In genomic region chr14:31171386-31171785, GRCm38 (mm10) we compare ENCODE assay signal across 13 mouse cellular contexts. TPM values are rescaled to one million over a fixed set of nuclear protein-coding genes. Genes with fewer than 3 reads are reported as not detected.
DNase-seq lines count a peak whose midpoint lies in the region; ATAC-seq and TF ChIP-seq lines count a peak whose summit lies in the region.
"Had no signal": no experiment of that assay in that cellular context is flagged by ENCODE, and none has a peak within 500 bp of the region (broad histone marks: within the 10 kb centered on the region; RNA-seq: fewer than 3 reads in every experiment).

No protein-coding gene starts in this region.

- H3K27me3 ChIP-seq in forebrain, embryonic 14.5 days (replicated peaks; ENCODE audit: control insufficient read depth, insufficient read depth, low read length) = no peaks in the 10 kb centered on the region
- no peaks in the 10 kb centered on the region for H3K27me3 ChIP-seq in forebrain, postnatal 0 days (ENCODE audit: insufficient read depth, low read length)
- H3K27me3 ChIP-seq in hindbrain, embryonic 16.5 days (replicated peaks; ENCODE audit: control insufficient read depth, insufficient read depth, low read length) = no peaks in the 10 kb centered on the region
- H3K27me3 ChIP-seq: limb, embryonic 12.5 days had no signal

- no peaks in the 10 kb centered on the region for H3K9me3 ChIP-seq in forebrain, embryonic 14.5 days (replicated peaks; ENCODE audit: control insufficient read depth, low read length)
- H3K9me3 ChIP-seq in forebrain, postnatal 0 days (ENCODE audit: low read length) = no peaks in the 10 kb centered on the region
- H3K9me3 ChIP-seq in hindbrain, embryonic 16.5 days (ENCODE audit: control insufficient read depth, low read length) = no peaks in the 10 kb centered on the region
- H3K9me3 ChIP-seq: limb, embryonic 12.5 days had no signal

- DNase-seq in forebrain, embryonic 14.5 days (ENCODE audit: low spot score) = peak; percentile 30
- no peak for DNase-seq in forebrain, postnatal 0 days
- DNase-seq in left cerebral cortex, postnatal 4 days = peak; percentile 72
- no peak for DNase-seq in left cerebral cortex, adult 11 months (ENCODE audit: low spot score)
- DNase-seq in cerebellum, adult 18-20 months = peak; percentile 75 to 77
- no peak for DNase-seq in urinary bladder, postnatal 25 days (ENCODE audit: low spot score)
- DNase-seq: gastrocnemius, postnatal 25 days; heart, postnatal 14 days; kidney, adult 2 months; layer of hippocampus, adult 9-11 months; liver, postnatal 0 days had no signal

- ATAC-seq in forebrain, embryonic 14.5 days = 0 out of 2 replicates have a peak, but pooled peaks have one; percentile 15
- no peak for ATAC-seq in forebrain, postnatal 0 days
- ATAC-seq in hindbrain, embryonic 16.5 days = no peak
- ATAC-seq: liver, postnatal 0 days had no signal

- H3K4me3 ChIP-seq in forebrain, embryonic 14.5 days (ENCODE audit: low read depth, low read length) = no peak overlapping the region
- no peak overlapping the region for H3K4me3 ChIP-seq in forebrain, postnatal 0 days (ENCODE audit: low read depth, low read length)
- H3K4me3 ChIP-seq in hindbrain, embryonic 16.5 days (ENCODE audit: low read length) = no peak overlapping the region
- H3K4me3 ChIP-seq: limb, embryonic 12.5 days had no signal

- 72% methylated on average over 11 of the region's 11 CpGs for WGBS in forebrain, embryonic 14.5 days
- WGBS in forebrain, postnatal 0 days = 66% methylated on average over 11 of the region's 11 CpGs
- 68% methylated on average over 9 of the region's 11 CpGs for WGBS in hindbrain, embryonic 16.5 days

- H3K4me1 ChIP-seq in forebrain, embryonic 14.5 days (ENCODE audit: control insufficient read depth, insufficient read depth, low read length) = no peaks in the 10 kb centered on the region
- H3K4me1 ChIP-seq in forebrain, postnatal 0 days (ENCODE audit: insufficient read depth) = no peaks in the 10 kb centered on the region
- H3K4me1 ChIP-seq in hindbrain, embryonic 16.5 days (ENCODE audit: control insufficient read depth, insufficient read depth, low read depth, low read length) = peaks cover 4% of the 10 kb centered on the region

- no peak overlapping the region for H3K9ac ChIP-seq in forebrain, embryonic 14.5 days (ENCODE audit: low read length)
- H3K9ac ChIP-seq in forebrain, postnatal 0 days = no peak overlapping the region
- H3K9ac ChIP-seq in hindbrain, embryonic 16.5 days (ENCODE audit: low read depth, low read length) = no peak overlapping the region
- H3K9ac ChIP-seq: limb, embryonic 12.5 days; liver, postnatal 0 days had no signal

- peaks cover 64% of the 10 kb centered on the region for H3K36me3 ChIP-seq in forebrain, embryonic 14.5 days (ENCODE audit: control insufficient read depth, insufficient read depth, low read length)
- H3K36me3 ChIP-seq in forebrain, postnatal 0 days (ENCODE audit: insufficient read depth) = peaks cover 60% of the 10 kb centered on the region
- peaks cover 53% of the 10 kb centered on the region for H3K36me3 ChIP-seq in hindbrain, embryonic 16.5 days (ENCODE audit: control insufficient read depth, insufficient read depth, low read length)

- intact Hi-C loops in left cerebral cortex, postnatal 4 days (cut with DNase I) = no loop called here

- peak overlapping the region; percentile 39; the same call in 1 of the 2 replicates for H3K27ac ChIP-seq in forebrain, embryonic 14.5 days (ENCODE audit: low read depth, low read length)
- H3K27ac ChIP-seq in forebrain, postnatal 0 days (ENCODE audit: low read depth, low read length) = no peak overlapping the region
- 0 out of 2 replicates have a peak overlapping the region, but pooled peaks have one; percentile 39 for H3K27ac ChIP-seq in hindbrain, embryonic 16.5 days (ENCODE audit: low read depth, low read length)
- H3K27ac ChIP-seq: limb, embryonic 12.5 days had no signal

- H3K4me2 ChIP-seq in forebrain, embryonic 14.5 days (ENCODE audit: low read length) = no peak overlapping the region
- no peak overlapping the region for H3K4me2 ChIP-seq in forebrain, postnatal 0 days (ENCODE audit: low read depth)
- no peak overlapping the region for H3K4me2 ChIP-seq in hindbrain, embryonic 16.5 days (ENCODE audit: low read length)
- H3K4me2 ChIP-seq: limb, embryonic 12.5 days had no signal

- no peak for TF ChIP-seq CTCF in forebrain, postnatal 0 days (IDR thresholded peaks at IDR 0.05; ENCODE audit: low read depth)

RNA-seq across cellular contexts. Expression of gene Stab1, which starts 2.9 kb away (rescaled TPM):
- polyA plus RNA-seq in forebrain, embryonic 14.5 days (2014; fragmentation: Nextera tagmentation; extraction: Ambion mirVana) = 21.8 and 22.1 TPM in 2 replicates
- 21.9 and 23.3 TPM in 2 replicates for total RNA-seq in forebrain, postnatal 0 days (2014; rRNA removed)
- polyA plus RNA-seq in forebrain, postnatal 0 days (2015; fragmentation: Nextera tagmentation; extraction: Ambion mirVana) = 7.7 and 11.4 TPM in 2 replicates
- 10 to 100 TPM; 23.9 to 30.5 TPM for total RNA-seq in left cerebral cortex, postnatal 4 days (2021)
- 13.5 and 17.5 TPM in 2 replicates for polyA plus RNA-seq in hindbrain, embryonic 16.5 days (2015; fragmentation: Nextera tagmentation; extraction: Ambion mirVana)

RNA-seq across cellular contexts. Expression of gene Tnnc1, which starts 36.7 kb away (rescaled TPM):
- polyA plus RNA-seq in forebrain, embryonic 14.5 days (2014; fragmentation: Nextera tagmentation; extraction: Ambion mirVana) = 1.2 and 1.3 TPM in 2 replicates
- 1.2 and 2.4 TPM in 2 replicates for total RNA-seq in forebrain, postnatal 0 days (2014; rRNA removed)
- 2.4 and 3.0 TPM in 2 replicates for polyA plus RNA-seq in forebrain, postnatal 0 days (2015; fragmentation: Nextera tagmentation; extraction: Ambion mirVana)
- 1 to 10 TPM; 1.4 to 1.7 TPM for total RNA-seq in left cerebral cortex, postnatal 4 days (2021)
- 2.3 and 15.0 TPM in 2 replicates for polyA plus RNA-seq in hindbrain, embryonic 16.5 days (2015; fragmentation: Nextera tagmentation; extraction: Ambion mirVana)

RNA-seq across cellular contexts. Expression of gene Nt5dc2, which starts 40.5 kb away (rescaled TPM):
- polyA plus RNA-seq in forebrain, embryonic 14.5 days (2014; fragmentation: Nextera tagmentation; extraction: Ambion mirVana) = 225 and 288 TPM in 2 replicates
- 65.8 and 80.3 TPM in 2 replicates for total RNA-seq in forebrain, postnatal 0 days (2014; rRNA removed)
- polyA plus RNA-seq in forebrain, postnatal 0 days (2015; fragmentation: Nextera tagmentation; extraction: Ambion mirVana) = 104 and 107 TPM in 2 replicates
- 10 to 100 TPM; 16.9 to 19.4 TPM for total RNA-seq in left cerebral cortex, postnatal 4 days (2021)
- 192 and 222 TPM in 2 replicates for polyA plus RNA-seq in hindbrain, embryonic 16.5 days (2015; fragmentation: Nextera tagmentation; extraction: Ambion mirVana)

RNA-seq across cellular contexts. Expression of gene Smim4, which starts 42.6 kb away (rescaled TPM):
- polyA plus RNA-seq in forebrain, embryonic 14.5 days (2014; fragmentation: Nextera tagmentation; extraction: Ambion mirVana) = 72.1 and 93.8 TPM in 2 replicates
- 9.9 and 16.6 TPM in 2 replicates for total RNA-seq in forebrain, postnatal 0 days (2014; rRNA removed)
- polyA plus RNA-seq in forebrain, postnatal 0 days (2015; fragmentation: Nextera tagmentation; extraction: Ambion mirVana) = 49.1 and 82.7 TPM in 2 replicates
- 10 to 100 TPM; 24.8 to 25.7 TPM for total RNA-seq in left cerebral cortex, postnatal 4 days (2021)
- 51.3 and 53.9 TPM in 2 replicates for polyA plus RNA-seq in hindbrain, embryonic 16.5 days (2015; fragmentation: Nextera tagmentation; extraction: Ambion mirVana)

RNA-seq across cellular contexts. Expression of gene Nisch, which starts 45.4 kb away (rescaled TPM):
- polyA plus RNA-seq in forebrain, embryonic 14.5 days (2014; fragmentation: Nextera tagmentation; extraction: Ambion mirVana) = 217 and 277 TPM in 2 replicates
- 211 and 300 TPM in 2 replicates for total RNA-seq in forebrain, postnatal 0 days (2014; rRNA removed)
- polyA plus RNA-seq in forebrain, postnatal 0 days (2015; fragmentation: Nextera tagmentation; extraction: Ambion mirVana) = 148 and 199 TPM in 2 replicates
- total RNA-seq in left cerebral cortex, postnatal 4 days (2021) = 100 to 1,000 TPM; 446 to 469 TPM
- polyA plus RNA-seq in hindbrain, embryonic 16.5 days (2015; fragmentation: Nextera tagmentation; extraction: Ambion mirVana) = 304 and 382 TPM in 2 replicates

Comparison
In these comparisons a context has a peak if more than half of its experiments do, and no peak if none do; other contexts are left out.
1. DNase-seq: peak in forebrain, embryonic 14.5 days (single experiment), left cerebral cortex, postnatal 4 days (single experiment) and cerebellum, adult 18-20 months (2 of 2); none in forebrain, postnatal 0 days (single experiment), left cerebral cortex, adult 11 months (single experiment) and urinary bladder, postnatal 25 days (single experiment).